Mouse (Mus musculus): ENCODE results near the gene Timp2. TPM values are rescaled to one million over a fixed set of nuclear protein-coding genes. Genes with fewer than 3 reads are reported as not detected.

Gene Timp2
- 80.2 TPM for polyA plus RNA-seq (2017; shearing (Covaris generic))

GRCm38 (mm10) chr11:118355640-118356039, at the start of gene Timp2:
Timp2 (minus strand) TSS chr11:118355740.

DNA sequence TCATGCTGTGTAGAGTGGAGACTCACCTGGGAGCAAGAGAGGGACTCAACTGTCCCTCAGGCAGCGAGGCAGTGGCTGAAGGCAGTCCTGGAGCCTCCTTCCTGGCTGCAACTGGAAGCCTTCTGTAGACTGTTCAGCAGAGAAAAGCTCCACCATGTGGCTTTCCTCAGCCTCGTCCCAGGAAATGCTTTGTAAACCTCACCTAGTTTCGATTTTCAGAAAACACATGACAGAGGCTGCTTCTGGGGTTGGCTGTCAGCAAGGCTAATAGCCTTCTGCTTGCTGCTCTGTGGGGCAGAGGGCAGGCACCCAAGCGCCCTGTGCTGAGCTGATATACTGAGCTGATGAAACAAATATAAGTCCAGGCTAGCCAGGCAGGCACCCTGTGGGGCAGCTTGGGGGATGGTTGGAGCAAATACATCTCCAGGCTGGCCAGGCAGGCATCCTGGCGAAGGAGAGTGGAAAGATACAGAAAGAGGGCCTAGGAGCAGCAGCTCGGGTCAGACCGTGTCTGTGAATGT, 46.3 kb upstream of the Timp2 start, which contains the start of gene Lgals3bp:
Lgals3bp (minus strand) TSS at position 333 of the 521 bp plus-strand sequence.

DNA sequence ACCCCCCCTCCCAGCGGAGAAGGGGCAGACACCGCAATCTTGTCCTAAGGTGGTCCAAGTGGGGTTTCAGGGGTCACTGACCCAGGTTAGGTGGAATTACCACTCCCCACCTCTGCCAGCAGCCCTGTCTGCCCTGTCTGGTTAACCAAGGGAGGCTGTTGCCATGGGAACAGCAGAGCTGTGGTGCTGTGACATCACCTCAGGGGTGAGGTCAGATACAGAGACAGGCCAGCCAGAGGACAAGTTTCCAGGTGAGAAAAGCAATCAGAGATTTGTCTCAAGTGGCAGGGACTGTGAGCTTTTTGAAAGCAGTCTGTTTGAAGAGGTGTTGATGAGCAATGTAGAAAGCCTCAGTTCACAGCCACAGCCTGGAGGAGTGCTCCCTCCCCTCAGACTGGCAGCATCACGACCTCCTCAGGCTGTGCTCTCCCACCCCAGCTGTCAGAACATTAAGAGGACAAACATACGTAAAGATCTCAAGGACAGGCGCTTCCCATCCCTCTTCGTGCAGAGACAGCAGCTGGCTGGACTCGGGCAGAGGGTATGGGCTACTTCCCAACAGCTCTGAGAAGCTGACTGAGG, 13.0 kb downstream of the Timp2 start, which contains the start of gene Cep295nl:
Cep295nl (minus strand) TSS at position 101 of the 582 bp plus-strand sequence.

DNA sequence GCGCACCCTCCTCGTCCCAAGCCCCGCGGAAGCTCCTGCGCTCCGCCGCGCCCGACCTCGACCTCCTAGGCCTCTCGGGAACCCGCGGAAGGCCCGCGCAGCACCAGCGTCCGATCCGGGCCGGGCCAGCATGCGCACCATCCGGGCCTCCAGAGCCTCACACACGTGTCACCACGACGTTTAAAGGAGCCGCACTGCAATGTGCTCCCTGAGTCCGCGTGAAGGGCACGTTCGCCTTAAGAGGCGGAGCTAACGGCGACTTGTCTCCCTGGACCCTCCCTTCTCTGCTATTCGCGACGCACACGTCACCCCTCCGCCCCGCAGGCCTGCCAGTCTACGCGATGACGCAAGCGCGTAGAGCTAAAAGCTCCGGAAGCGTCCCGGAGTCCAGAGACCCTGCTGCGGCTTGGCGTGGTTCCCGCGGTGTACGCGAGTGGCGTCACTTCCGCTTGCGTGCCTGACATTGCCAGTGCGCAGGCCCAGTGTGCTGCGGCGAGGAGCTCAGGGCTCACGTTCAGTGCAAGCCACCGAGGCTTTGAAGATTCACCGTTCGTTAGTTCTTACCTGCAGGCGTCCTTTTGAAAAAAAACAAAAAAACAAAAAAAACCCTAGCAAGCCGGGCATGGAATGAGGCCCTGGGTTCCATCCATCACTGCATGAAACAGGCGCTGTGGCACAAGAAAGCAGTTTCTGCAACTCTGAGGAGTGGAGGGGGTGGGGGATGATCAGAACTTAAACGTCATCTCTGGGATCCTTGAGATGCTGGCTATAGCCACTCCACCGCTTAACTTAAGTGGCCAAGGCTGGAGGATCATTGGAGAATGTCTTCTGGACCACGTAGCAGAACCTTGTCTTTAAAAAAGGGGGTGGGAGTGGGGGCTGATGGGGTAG, 65.3 kb downstream of the Timp2 start, which contains the start of gene Usp36:
Usp36 (minus strand) TSS at position 246 of the 891 bp plus-strand sequence.

Other genes with a start within 250 kb of the Timp2 start
- 0.66 TPM for gene Dnah17, start 225.1 kb downstream of the Timp2 start, polyA plus RNA-seq (2017; shearing (Covaris generic))
- 314 TPM for gene Cyth1, start 107.1 kb downstream of the Timp2 start, polyA plus RNA-seq (2017; shearing (Covaris generic))
- gene Usp36, start 65.5 kb downstream of the Timp2 start, polyA plus RNA-seq (2017; shearing (Covaris generic)), result 31.6 TPM
- gene Cep295nl, start 13.2 kb downstream of the Timp2 start, polyA plus RNA-seq (2017; shearing (Covaris generic)), result 0.12 TPM
- 133 TPM for gene Lgals3bp, start 46.4 kb upstream of the Timp2 start, polyA plus RNA-seq (2017; shearing (Covaris generic))
- gene Cant1, start 63.3 kb upstream of the Timp2 start, polyA plus RNA-seq (2017; shearing (Covaris generic)), result 43.7 TPM
- gene C1qtnf1, start 72.5 kb upstream of the Timp2 start, polyA plus RNA-seq (2017; shearing (Covaris generic)), result not detected
- 14.2 TPM for gene Engase, start 121.1 kb upstream of the Timp2 start, polyA plus RNA-seq (2017; shearing (Covaris generic))